Mouse (Mus musculus): ENCODE measurements around the gene Efcab12.
"Not testable (repeated sequence)": the region's sequence is repeated elsewhere in the genome, so short reads cannot be mapped to it uniquely, and the experiment has no call there.

The Efcab12 gene

DNA sequence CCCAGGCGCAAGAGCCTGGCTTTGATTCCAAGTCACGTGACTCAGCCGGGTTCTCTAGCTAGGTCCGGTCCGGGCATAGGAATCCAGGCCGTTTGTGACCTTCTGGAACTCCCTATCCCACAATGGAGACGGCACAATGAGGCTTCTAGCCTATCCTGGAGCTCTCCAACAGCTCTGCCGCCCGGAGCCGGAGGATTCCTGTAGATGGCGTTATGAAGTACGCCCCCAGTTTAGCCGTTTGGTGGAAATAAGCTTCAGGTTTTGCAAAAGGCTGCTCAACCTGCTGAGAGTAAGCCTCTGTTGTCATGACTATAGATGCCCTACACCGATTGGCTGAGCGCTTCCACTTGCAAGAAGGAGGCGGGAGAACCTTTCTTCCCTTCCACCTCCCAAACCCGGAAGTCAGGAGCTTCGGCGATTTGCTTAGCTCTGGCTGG is at the start of gene Efcab12:
Gene Efcab12 (minus strand): TSS at position 252 of the 437 bp plus-strand sequence.
- DNase-seq, result peak; percentile 75

DNA sequence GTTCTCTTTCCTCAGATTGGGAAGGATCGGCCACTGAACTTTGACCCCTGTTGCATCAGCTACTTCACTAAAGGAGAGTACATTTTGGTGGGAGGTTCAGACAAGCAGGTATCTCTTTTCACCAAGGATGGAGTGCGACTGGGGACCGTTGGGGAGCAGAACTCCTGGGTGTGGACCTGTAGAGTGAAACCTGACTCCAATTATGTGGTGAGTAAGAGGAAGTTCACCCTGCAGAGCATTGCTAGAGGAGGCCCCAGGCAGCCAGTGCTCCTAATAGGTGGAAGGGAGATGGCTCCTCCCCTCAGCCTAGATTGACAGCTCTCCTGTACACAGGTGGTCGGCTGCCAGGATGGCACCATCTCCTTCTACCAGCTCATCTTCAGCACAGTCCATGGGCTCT is 48.7 kb upstream of the Efcab12 start:
- DNase-seq, result no peak

DNA sequence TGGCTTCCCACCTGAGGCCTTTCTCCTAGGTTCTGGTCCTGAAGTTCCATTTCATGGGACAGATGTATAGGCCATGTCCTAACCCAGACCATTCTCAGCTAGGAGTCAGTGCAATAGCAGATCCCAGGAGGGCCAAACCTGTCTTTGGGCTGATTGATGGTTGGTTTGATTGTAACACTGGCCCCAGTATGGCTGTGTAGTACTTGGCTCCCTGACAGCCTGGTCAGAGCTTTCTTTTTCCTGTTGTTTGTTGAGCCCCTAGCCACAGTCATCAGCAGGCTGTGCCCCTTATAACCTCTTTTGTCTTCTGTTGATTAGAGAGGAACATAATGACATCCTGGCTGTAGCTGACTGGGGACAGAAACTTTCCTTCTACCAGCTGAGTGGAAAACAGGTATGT is 45.8 kb upstream of the Efcab12 start:
- DNase-seq, result no peak

DNA sequence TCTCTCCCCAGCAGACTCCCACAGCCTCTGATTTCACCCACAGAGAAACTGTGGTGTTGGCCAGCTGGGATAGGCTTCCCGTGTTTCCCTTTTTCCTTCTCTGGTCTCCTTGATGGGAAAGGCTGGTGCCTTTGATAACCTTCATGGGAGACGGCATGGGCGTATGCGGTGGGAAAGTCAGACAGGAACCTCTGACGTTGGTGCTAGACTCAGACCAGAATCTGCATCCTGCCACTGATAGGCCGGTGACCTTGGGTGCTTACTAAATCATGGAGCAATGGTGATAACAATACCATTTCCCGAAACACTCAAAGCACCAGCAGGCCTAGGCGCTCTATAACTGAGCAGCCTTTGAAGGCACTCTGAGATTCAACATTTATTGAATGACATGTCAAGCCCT is 42.5 kb upstream of the Efcab12 start:
- DNase-seq, result peak; percentile 10

DNA sequence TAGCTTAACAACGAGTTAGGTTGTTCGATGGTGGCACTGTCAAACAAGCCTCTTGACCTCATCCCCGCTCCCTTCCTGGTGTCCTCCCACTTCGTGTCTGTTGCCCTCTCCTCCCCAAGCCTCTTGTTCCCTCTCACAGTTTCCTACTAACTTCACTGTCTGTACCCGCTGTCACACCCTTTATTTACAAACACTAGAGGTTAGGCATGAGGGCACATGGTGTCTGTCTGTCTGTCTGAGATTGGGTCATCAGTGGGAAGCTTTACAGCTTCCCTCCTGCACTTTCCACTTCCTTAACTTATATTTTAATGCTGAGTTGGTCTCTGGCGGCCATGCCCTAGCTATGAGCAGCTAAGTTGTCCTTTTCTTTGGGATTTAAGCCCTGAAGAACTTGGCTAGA is 41.5 kb upstream of the Efcab12 start:
- no peak for DNase-seq

DNA sequence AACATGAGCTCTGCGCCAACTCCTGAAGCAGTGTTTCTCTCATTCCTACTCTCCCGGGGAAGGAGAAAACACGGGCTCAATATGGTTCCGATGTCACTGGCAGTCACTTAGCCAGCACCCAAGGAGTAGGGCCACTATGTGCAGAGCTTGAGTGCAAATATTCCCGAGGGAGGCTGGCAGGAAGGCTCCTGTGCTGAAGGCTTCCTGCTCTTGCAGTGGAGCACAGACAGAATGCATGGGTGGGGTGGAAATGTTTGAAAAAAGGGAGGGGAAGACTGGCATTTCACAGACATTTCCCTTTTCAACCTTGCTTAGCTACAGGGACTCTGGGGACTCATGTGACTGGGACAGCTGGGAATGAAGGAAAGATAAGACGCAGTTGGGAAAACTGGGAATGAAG is 40.5 kb upstream of the Efcab12 start:
- DNase-seq, result no peak

DNA sequence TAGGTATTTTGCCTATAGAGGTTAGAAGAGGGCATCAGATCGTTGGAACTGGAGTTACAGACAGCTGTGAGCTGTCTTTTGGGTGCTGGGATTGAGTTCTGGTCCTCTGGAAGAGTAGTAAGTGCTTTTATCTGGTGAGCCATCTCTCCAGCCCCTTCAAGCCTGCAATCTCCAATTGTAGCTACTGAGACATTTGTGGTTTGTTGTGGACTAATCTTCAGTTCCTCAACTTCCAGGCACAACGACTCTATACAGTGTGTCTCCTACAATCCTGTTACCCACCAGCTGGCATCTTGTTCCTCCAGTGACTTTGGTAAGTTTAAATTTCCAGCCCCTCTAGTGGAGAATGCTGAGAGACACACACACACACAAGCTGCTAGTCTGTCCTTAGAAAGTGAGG is 39.0 kb upstream of the Efcab12 start:
- no peak for DNase-seq

DNA sequence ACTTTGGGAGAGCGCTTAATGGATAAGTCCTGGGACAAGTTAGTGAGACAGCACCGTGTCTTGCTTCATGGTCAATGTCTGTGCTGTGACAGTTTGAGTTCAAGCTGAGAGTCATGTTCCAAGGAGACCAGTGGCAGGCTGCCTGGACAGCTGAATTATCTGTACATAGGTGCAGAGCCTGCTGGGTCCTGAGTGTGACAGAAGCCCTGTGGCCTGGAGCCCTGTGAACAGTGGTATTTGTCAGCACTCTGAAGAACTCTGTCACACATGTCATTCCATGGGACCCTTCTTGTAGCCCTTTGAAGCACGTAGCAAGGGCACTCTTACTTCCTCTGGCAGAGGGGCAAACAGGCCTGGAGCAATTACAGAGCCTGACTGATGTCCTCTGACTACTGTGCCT is 33.1 kb upstream of the Efcab12 start:
- DNase-seq, result not testable (repeated sequence)

DNA sequence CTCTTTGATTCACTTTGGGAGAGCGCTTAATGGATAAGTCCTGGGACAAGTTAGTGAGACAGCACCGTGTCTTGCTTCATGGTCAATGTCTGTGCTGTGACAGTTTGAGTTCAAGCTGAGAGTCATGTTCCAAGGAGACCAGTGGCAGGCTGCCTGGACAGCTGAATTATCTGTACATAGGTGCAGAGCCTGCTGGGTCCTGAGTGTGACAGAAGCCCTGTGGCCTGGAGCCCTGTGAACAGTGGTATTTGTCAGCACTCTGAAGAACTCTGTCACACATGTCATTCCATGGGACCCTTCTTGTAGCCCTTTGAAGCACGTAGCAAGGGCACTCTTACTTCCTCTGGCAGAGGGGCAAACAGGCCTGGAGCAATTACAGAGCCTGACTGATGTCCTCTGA is 28.9 kb upstream of the Efcab12 start:
- DNase-seq, result not testable (repeated sequence)

DNA sequence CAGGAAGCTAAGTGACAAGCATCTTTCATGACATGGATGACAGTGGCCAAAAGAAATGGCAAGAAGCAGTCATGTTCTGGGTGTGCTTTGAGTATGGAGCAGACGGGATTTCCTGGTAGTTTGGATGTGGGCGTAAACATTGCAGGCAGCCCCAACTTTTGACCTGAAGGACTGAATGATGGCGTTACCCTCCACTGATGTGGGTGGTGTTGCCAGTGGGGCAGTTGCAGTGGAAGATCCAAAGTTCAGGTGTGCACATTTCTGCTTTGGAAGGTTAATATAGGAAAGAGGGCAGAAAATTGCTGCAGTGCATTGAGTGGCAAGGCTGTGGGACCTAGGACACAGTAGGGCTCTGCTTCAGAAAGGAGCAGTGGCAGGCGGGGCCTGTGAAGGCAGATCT is 27.0 kb upstream of the Efcab12 start:
- no peak for DNase-seq

DNA sequence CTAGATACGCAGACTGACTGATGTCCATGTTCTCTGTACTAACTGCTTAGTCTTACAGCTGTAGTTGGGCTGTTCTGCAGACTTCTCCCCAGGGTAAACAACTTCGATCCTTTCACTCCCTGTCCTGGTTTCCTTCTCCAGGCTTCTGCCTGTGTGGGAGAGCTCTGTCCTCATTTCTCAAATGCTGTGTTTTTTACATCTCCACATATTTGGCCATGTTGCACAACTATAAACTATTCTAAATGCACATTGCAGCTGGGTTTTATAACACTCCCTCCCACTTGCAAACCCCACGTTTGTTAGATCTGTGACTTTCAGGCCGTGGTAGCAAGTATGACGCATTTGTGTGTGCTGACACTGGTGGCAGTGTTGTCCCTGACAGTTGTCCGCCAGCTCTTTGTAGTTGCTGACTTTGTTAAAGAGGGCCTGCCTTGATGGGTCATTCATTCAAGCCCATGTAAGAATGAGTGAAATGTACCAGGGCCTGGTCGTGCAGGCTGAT is 25.2 kb upstream of the Efcab12 start:
- no peak for DNase-seq

DNA sequence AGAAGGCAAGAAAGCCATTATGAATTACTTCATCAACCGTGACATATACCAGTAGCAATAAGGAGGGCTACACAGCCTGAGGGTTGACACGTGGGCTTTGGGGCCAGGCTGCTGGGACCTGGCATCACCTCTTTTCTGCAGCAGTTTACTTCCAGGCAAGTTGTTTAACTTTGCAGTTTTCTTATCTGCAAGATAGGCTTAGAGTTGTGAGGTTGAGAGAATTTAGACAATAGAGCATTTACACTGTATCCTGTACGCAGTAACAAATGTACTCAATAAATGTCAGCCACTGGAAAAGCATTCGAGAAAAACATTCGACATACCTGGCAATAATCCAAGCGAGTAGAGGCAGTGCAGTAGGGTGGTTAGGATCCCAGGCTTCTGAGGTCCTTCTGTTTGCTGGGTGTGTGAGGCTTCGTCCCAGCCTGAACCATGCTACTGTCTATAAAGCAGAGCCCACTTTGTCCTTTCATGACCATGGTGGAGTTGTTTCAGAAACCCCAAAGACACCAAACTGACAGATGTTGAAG is 21.9 kb upstream of the Efcab12 start:
- DNase-seq, result no peak

DNA sequence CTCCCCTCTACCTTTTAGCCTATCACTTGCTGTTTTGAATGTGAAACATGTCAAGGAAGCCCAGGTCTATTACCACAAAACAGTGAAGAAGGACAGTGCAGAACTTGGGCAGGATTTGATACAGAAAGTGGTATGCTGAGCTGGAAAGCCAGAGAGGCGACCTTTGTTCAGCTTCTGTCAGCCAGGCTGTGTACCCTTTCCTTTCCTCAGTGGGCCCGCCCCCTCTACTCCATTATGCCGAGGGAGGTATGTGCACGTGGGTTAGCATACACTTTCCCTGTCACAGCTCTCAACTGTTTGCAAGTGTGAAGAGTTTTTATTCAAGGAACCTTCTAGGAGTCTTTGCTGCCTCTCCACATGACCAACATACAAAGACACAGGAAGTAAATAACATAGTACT is 21.0 kb upstream of the Efcab12 start:
- DNase-seq, result peak; percentile 37

DNA sequence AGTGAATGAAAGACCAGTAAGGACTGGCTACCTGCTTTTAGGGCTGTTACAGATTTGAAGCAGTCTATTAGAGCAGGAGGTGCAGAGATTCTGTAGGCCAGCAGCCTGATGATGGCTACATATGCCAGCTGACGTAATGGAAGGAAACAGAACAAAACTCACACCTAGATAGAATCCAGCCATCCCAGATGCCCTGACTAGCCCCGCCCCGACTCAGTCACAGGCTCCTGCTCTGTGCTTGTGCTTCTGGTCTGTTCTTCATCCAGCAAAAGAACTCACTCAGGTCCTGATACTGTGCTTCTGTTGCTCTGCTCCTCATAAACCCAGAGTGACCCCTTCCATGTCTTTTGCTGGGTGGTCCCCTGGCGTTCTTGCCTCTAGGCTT is 18.1 kb upstream of the Efcab12 start:
- DNase-seq, result no peak

DNA sequence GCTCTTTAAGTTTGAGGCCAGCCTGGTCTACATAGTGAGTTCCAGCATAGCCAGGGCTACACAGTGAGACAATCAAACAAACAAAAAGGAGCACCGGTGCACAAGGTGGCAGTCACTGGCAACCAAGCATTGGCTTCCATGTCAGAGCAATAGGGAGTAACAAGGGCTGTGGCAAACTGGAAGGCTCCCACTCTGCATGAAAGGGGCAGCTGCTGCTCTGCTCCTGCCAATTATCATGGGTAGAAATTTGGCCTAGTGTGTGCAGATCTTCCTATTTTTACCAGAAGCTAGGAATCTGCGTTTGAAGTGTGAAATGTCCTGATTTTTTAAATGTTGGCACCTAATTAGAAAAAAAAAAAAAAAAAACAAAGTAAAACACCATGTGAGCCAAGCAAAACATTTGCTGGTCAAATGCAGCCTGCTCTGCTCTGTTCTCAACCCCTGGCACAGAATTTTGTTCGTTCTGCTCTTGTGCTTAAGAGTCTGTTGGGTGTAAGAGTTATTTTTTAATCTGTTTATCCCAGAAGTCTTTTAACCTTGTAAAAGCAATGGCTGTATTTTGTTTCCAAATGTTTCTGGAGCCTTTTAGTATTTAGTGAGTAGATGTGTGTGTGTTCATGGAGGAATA is 17.6 kb upstream of the Efcab12 start:
- DNase-seq, result no peak

DNA sequence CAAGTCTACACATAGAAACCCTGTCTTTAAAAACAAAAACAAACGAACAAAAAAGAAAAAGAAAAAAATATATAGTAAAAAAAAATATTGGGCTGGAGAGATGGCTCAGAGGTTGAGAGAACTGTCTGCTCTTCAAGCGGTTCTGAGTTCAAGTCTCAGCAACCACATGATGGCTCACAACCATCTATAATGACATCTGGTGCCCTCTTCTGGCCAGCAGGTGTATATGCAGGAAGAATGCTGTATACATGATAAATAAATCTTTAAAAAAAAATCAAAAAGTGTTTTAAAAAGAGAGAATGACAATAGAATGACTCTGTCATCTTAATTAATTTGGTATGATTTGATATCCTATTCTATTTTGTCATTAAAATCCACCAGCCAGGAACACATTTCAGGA is 16.2 kb upstream of the Efcab12 start:
- DNase-seq, result peak; percentile 30

DNA sequence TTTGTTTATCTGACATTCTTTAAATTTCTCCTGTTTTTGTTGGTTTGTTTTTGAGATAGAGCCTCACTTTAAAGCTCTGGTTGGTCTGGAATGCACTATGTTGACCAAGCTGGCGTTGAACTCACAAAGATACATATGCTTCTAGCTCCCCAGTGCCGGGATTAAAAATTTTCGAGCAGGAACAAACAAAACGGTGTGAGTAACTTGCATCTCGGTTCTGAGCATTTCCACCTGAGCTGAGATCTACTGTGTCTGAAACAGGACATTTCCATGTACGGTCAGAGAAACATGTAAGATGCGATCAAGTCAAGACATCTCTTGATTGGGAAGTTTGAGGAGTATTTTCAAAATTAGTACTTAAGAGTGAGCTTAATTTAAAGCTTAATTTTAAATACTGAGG is 15.8 kb upstream of the Efcab12 start:
- DNase-seq, result no peak

DNA sequence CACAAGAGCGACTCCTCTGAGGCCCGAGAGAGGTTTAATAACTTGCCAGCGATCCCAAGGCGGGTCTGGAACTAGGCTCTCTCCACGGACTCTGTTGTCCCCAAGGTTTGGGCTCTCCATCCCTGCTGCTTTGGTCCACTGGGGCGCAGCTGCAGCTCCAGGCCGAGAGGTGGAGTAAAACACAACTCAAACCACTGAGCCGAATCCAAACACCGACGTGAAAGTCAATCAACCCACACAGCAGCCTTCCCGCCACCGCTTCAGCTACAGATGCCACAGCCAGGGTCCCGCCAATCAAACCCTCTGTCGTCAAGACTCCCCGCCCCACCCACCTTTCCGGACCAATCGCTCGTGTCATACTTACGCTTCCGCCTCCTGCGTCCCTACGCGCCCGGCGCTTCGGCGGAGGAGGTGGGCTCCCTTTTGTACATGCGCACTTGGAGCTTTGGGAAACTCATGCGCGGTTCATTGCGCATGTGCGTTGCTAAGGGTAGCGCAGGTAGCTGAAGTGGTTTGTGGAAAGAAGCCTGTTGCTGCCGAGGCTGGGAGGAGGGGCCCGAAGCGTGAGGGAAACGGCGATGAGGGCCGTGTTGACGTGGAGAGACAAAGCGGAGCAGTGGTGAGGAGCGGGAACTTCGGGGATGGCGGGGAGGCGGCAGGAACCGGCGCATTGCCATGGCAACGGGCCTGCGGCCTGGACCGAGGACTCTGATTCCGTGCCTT is 15.0 kb upstream of the Efcab12 start, which contains the start of the genes Mbd4 and Ift122:
Gene Mbd4 (minus strand): TSS at position 281 of the 723 bp plus-strand sequence.
Gene Ift122 (plus strand): TSS at position 380 of the 723 bp plus-strand sequence.
- peak; percentile 99 for DNase-seq

DNA sequence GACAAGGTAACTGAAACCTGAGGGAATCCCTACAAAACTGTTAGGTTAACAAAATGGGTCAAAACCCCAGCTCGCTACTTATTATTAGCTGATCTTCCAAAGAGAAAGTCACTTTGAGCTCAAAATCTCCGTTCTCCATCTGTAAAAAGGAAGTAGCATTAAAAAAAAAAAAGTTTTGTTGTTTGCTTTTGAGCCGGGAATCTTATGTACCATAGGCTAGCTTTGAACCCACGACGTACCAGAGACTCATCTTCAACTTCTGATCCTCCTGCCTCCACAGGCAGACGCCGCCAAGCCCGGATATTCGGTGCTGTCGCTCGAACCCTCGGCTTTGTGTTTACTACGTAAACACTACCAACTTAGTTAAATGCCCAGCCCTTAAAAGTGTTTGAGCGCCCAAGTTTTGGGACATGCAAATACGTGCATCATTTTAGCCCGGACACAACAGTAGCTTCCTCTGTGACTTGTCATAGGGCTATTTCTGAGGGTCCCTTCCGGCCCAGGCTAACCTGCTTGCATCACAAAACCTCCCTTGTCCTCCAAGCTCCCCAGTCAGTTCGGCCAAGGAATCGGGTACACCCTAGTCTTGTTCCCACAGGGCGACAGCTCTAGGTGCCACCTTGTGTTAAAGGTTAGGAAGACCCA is 14.4 kb upstream of the Efcab12 start:
- DNase-seq, result peak; percentile 19

DNA sequence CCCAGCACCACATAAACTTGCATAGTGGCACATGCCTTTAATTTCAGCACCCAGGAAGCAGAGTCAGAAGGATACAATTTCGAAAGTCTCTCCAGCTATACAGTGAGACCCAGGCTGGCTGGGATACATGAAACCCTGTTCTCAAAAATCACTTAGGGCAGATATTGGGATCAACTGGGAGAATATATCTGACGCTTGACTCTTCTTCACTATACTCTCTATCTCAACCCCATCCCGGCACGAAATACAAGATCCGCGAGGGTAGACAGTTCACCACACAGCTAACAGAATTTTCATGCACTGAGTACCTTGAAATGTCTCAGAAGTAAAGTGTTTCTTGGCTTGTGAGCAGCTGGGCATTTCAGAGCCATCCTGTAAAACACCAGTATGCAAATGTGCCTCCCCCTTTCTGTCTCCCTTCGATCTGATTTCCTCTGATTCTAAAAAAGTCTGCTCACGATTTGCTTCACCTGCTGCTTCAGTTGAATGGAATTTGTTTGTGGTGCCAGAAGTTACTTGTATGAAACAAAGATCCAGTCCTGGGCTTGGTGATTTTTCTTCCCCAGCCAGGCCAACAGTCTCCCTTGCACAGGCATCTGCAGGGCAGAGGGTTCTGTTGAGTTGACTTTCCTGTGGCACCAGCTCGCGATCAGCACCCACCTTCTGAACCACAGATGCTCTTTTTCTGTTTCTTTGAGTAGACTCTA is 10.5 kb upstream of the Efcab12 start:
- no peak for DNase-seq

DNA sequence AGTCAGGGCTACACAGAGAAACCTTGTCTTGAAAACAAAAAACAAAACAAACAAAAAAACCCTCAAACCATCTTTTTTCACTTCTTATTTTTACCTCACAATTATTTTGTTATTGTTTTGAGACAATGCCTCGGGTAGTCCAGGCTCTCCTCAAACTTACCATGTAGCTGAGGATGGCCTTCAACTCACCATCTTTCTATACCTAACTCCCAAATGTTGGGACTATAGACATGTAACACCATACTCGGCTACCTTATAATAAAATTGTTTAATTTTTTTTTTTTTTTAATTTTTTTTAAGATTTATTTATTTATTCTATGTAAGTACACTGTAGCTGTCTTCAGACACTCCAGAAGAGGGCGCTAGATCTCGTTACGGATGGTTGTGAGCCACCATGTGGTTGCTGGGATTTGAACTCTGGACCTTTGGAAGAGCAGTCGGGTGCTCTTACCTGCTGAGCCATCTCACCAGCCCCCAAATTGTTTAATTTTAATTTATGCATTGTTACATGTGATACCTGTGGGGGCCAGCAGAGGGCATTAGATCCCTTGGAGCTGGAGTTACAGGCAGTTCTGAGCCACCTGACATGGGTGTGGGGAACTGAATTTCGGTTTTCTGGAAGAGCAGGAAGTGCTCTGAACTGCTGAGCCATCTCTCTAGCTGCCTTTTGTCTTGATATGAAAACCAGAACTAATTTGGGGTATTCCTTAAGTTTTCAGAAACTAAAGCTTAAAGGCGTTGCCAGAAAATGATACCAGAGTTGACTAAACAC is 8.6 kb upstream of the Efcab12 start:
- DNase-seq, result peak; percentile 64

DNA sequence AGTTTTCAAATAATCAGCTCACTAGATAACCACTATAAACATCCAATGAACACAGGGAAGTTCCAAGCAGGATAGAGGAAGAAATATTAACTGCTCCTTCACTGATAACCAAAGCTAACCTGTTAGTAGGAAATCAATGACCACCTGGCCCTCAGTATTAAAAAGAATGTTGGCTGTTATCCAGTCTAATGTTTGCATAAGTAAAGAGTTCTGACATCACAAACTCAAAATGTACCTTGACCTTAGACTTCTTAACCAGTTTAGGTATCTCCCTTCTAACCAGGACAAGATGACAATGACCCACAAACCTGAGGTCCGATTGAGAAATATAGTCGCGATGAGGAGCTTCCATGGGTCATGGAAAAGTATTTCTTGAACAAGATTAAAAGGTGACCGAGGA is 6.8 kb upstream of the Efcab12 start:
- DNase-seq, result no peak
